Mouse (Mus musculus) cerebellum, adult 11-12 months (tissue): ENCODE data around the gene Gm17604.

Source experiments
- DNase-seq: peaks from one replicate; pipeline ENCODE4 v3.0.0; 2022

The Gm17604 gene

DNA sequence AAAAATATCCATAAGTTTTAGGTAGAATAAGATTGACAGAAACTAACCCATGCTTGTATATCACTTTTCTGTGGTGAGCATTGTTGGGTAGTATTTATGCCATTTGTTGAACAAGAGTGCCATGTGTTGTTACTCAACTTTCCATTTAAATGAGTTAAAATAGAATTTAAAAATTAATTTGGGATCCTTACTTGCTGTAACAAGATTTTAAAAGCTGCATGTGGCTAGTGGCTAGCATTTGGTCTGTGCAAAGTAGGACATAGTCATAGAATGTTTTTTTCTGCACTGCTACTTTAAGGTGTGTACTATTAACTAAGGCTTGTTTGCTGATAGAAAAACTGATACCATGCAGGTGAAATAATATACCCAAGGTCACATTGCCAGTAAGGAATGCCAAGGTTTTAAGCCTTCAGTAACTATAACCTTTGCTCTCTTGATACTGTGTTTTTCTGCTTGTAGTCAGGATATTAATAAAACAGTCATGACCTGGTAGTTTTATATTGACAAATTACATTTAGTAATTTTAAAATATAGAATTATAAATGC is at the start of gene Gm17604:
TSS of gene Gm17604 (minus strand) at position 51 of the 546 bp plus-strand sequence.
- DNase-seq, result no peak

GRCm38 (mm10) chrX:165049929-165050328 is 45.3 kb upstream of the Gm17604 start:
- no peak for DNase-seq

DNA sequence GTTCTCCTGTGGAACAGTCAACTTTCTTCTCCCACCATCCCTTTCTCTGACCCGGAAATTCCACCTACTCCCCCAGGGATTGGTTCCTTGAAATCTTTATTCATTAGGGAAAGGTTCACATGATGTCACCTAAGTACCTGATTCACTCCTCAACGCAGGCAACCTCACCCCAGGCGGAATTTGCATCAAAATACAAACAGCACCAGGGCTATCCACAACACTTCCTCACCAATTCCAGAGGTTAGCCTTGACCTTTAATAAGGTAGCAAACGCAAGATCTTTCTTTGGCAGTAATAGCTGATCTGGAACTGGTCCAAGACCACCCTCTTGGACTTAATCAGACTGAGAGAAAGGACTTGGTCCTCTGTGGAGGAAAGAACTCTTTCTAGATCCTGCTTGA is 1.5 kb downstream of the Gm17604 start:
- no peak for DNase-seq

DNA sequence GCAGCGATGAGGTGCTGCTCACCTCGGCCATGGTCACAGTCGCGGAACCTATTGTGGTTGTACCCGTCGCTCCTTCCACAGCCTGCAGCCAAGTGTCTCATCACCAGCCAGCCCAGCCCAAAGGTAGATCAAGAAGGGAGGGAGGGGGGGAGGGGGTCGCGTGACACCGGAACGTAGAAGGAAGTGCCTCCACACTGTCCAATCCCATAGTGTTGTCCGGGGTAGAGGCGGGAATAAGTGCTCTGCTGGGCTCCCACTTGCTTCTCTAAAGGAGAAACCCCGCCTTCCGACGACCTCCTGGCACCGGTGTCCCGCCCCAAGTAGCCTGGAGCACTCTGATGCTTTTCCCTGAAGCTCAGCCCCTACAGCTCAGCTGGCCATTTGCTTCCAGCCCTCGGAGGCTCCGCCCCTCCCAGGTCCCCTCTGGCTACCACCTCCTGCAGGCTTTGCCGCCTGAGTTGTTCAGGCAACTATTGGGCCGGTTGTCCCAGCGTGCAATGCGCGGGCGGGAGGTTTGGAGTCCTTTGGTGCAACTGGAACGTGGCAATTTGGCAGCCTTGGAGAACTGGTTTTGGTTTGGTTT is 24.3 kb downstream of the Gm17604 start, which contains the start of the genes Mospd2 and Fancb:
TSS of gene Mospd2 (minus strand) at position 183 of the 583 bp plus-strand sequence.
TSS of gene Fancb (plus strand) at position 400 of the 583 bp plus-strand sequence.
- peak; percentile 95 for DNase-seq

- DNase-seq, result no peak
Observed at GRCm38 (mm10) chrX:164978866-164979265, 25.8 kb downstream of the Gm17604 start.

DNA sequence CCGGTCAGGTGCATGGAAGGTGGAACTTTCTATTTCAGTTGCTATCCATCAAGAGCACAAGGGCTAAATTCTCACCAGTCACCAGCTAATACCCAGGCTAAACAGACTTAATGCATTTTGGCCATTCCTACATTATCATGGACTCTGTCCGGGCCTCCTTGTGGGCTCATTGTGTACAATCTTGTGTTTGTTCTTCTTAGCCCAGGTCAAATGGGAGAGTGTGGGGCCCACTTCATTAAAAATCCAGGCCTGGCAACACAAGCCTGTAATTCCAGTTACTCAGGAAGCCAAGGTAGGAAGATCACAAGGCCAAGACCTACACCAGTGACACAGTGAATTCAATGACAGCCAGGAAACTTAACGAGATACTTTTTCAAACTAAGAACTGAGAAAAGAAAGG is 33.4 kb downstream of the Gm17604 start:
- DNase-seq, result no peak

DNA sequence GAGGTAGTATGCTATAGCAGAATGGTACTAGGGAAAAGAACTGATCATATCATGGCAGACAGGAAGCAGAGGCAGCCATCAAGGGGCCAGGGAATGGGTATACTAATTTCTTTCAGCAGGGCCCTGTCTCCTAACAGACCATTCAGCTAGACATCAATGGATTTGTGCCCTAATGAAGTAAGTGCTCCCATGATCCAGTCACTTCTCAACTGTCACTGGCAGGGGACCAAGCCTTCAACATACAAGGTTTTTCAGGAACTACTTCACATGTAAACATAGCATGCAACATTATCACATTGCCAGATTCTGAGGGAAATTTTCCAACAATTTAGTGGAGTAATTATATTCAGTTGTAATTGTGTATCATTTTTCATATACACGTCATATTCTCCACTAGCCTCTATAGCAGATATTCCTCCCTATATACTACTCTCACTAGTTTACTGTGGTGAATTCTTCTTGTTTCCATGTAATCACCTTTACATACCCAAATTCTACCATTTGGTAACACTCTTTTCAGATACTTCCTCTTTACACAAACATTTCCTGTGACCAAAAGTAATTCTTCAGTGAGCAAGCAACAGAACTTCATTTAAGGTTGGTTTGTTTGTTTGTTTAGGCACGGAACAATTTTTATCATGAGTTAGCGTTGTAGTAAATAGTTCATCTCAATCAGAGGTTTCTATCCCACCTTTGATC is 38.7 kb downstream of the Gm17604 start:
- no peak for DNase-seq
